Mouse (Mus musculus): ENCODE results near the gene Itprip. TPM values are rescaled to one million over a fixed set of nuclear protein-coding genes. Genes with fewer than 3 reads are reported as not detected.

The Itprip gene
- total and polyA plus RNA-seq, 3 experiments = 1.5 to 3.5 (median 3.5) TPM

DNA sequence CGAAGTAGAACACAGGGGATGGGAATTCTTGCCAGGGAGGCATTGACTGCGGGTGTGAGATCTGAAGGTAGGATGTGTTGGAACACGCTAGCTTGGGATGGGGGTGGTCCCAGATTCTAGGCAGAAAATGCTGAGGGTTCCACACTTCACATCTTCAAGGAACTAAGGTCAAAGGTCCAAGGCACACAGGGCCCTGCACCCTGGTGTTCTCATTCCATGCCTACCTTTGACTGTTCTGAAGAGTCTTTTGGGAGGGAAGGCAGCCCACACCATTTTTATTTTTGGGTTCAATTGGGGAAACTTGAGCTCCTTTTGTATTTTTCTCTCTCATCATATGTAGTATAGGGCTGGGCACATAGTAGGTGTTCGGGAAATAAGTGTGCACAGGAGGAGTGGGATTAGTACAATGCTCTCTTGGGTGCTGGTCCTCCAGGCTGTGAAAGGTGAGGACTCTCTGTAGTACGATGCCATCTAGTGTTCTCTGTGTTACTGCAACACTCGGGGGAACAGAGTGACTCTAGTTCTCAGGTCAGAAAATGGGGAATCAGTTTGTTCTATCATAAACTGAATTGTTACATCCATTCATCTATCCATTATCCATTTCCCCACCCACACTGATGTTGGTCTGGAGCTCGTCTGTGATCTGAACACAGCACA is 13.0 kb upstream of the Itprip start:
- ATAC-seq (ENCODE audit: extremely low read depth, insufficient number of reproducible peaks, low FRiP score, poor library complexity, severe bottlenecking) (no peak), DNase-seq (ENCODE audit: low spot score) (peak; percentile 12)
- TF ChIP-seq CTCF (IDR thresholded peaks at IDR 0.05; ENCODE audit: low read depth, low read length) = no peak
- TF ChIP-seq GATA2 (IDR thresholded peaks at IDR 0.05; ENCODE audit: borderline replicate concordance, low read depth, low read length) = no peak
- no peak for TF ChIP-seq GATA1 (IDR thresholded peaks at IDR 0.05; ENCODE audit: borderline replicate concordance, low read length)
- TF ChIP-seq TAL1 (conservative IDR thresholded peaks at IDR 0.05; ENCODE audit: low read depth, low read length) = no peak
- TF ChIP-seq POLR2AphosphoS5 (IDR thresholded peaks at IDR 0.05; ENCODE audit: insufficient replicate concordance, low read depth, low read length) = no peak
- H3K4me3 ChIP-seq (ENCODE audit: low read depth, low read length) = no peak overlapping the region
- peaks cover 24% of the 10 kb centered on the region for H3K9me3 ChIP-seq (replicated peaks)
- H3K36me3 ChIP-seq (replicated peaks) = no peaks in the 10 kb centered on the region
- H3K4me1 ChIP-seq (ENCODE audit: insufficient read depth, low read depth, low read length) = no peaks in the 10 kb centered on the region
- H3K27me3 ChIP-seq (ENCODE audit: insufficient read depth, low read length) = no peaks in the 10 kb centered on the region

DNA sequence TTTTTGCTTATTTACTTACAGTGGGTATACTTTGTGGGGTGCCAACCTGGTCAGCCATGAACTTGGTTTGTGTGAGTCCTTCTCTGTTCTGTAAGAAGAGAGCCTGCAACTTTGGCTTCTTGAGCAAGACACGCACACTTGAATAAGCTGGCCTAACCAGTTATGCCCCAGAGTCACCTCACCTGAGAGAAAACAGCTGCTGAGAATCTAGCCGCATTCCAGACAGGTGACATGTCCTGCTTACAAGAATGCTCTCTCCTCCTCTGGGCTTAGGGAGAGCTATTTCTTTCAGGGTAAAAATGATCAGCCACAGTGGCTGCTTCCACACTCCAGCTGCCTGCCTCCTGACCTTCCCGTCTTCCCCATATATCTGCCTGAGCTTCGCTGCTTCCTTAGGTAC is 9.9 kb upstream of the Itprip start:
- no peaks in the 10 kb centered on the region for H3K36me3 ChIP-seq (replicated peaks)
- no peaks in the 10 kb centered on the region for H3K4me1 ChIP-seq (ENCODE audit: insufficient read depth, low read depth, low read length)
- peaks cover 21% of the 10 kb centered on the region for H3K9me3 ChIP-seq (replicated peaks)
- H3K4me3 ChIP-seq (ENCODE audit: low read depth, low read length) = no peak overlapping the region
- ATAC-seq (ENCODE audit: extremely low read depth, insufficient number of reproducible peaks, low FRiP score, poor library complexity, severe bottlenecking) (no peak), DNase-seq (ENCODE audit: low spot score) (no peak)
- H3K27me3 ChIP-seq (ENCODE audit: insufficient read depth, low read length) = 0 out of 2 replicates have a peak, but pooled peaks cover 4% of the 10 kb centered on the region
- TF ChIP-seq GATA2 (IDR thresholded peaks at IDR 0.05; ENCODE audit: borderline replicate concordance, low read depth, low read length) = no peak
- no peak for TF ChIP-seq POLR2AphosphoS5 (IDR thresholded peaks at IDR 0.05; ENCODE audit: insufficient replicate concordance, low read depth, low read length)
- TF ChIP-seq TAL1 (conservative IDR thresholded peaks at IDR 0.05; ENCODE audit: low read depth, low read length) = no peak
- no peak for TF ChIP-seq CTCF (IDR thresholded peaks at IDR 0.05; ENCODE audit: low read depth, low read length)
- TF ChIP-seq GATA1 (IDR thresholded peaks at IDR 0.05; ENCODE audit: borderline replicate concordance, low read length) = no peak

DNA sequence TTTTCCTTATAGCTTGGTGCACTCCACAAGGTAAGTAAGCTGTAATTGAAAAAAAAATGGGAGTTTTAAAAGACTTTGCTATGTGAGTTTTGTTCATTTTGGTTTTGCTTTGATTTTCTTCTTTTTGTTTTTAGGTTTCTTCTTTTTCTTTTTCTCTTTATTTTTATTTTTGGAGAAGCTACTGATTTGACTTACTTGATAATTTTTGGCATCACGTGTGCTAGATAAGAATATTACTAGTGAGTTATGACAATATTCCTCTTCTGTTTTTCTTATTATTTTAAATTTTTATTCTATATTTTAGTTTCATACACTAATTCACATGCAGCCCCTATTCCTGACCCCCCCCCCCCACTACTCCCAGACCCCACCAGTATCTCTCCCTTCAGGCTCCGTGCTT is 7.9 kb upstream of the Itprip start:
- ATAC-seq (ENCODE audit: extremely low read depth, insufficient number of reproducible peaks, low FRiP score, poor library complexity, severe bottlenecking) = no peak

DNA sequence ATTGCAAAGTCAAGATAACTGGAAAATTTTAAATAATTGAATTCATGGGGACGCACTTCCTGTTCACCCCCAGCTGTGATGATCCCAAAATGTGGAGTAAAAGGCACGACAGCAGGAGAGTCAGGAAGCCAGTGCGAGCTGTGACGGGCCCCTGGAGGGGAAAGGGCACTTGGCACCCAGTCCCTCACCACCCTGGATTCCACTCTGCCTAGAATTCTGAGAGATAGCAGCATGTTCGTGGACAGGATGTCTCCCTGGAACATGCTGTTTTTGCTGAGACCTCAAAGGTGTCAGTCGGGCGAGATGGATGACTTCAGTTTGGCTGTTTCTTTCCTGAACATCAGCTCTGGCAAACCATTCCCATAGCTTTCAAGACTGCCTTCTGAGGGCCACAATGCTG is 6.7 kb upstream of the Itprip start:
- ATAC-seq (ENCODE audit: extremely low read depth, insufficient number of reproducible peaks, low FRiP score, poor library complexity, severe bottlenecking) = no peak
- peaks cover 13% of the 10 kb centered on the region for H3K9me3 ChIP-seq (replicated peaks)
- no peaks in the 10 kb centered on the region for H3K4me1 ChIP-seq (ENCODE audit: insufficient read depth, low read depth, low read length)
- no peak overlapping the region for H3K4me3 ChIP-seq (ENCODE audit: low read depth, low read length)
- H3K36me3 ChIP-seq (replicated peaks) = no peaks in the 10 kb centered on the region
- no peak for TF ChIP-seq TAL1 (conservative IDR thresholded peaks at IDR 0.05; ENCODE audit: low read depth, low read length)
- TF ChIP-seq CTCF (IDR thresholded peaks at IDR 0.05; ENCODE audit: low read depth, low read length) = no peak
- TF ChIP-seq POLR2AphosphoS5 (IDR thresholded peaks at IDR 0.05; ENCODE audit: insufficient replicate concordance, low read depth, low read length) = no peak
- TF ChIP-seq GATA1 (IDR thresholded peaks at IDR 0.05; ENCODE audit: borderline replicate concordance, low read length) = no peak
- TF ChIP-seq GATA2 (IDR thresholded peaks at IDR 0.05; ENCODE audit: borderline replicate concordance, low read depth, low read length) = no peak
- no peak for DNase-seq (ENCODE audit: low spot score)
- 0 out of 2 replicates have a peak, but pooled peaks cover 4% of the 10 kb centered on the region for H3K27me3 ChIP-seq (ENCODE audit: insufficient read depth, low read length)

More for the DNA sequence above, 7.9 kb upstream of the Itprip start:
- TF ChIP-seq GATA1 (IDR thresholded peaks at IDR 0.05; ENCODE audit: borderline replicate concordance, low read length) (no peak), TAL1 (conservative IDR thresholded peaks at IDR 0.05; ENCODE audit: low read depth, low read length) (no peak), POLR2AphosphoS5 (IDR thresholded peaks at IDR 0.05; ENCODE audit: insufficient replicate concordance, low read depth, low read length) (no peak), CTCF (IDR thresholded peaks at IDR 0.05; ENCODE audit: low read depth, low read length) (no peak), GATA2 (IDR thresholded peaks at IDR 0.05; ENCODE audit: borderline replicate concordance, low read depth, low read length) (no peak)
- Histone ChIP-seq H3K36me3 (replicated peaks) (no peaks in the 10 kb centered on the region), H3K27me3 (ENCODE audit: insufficient read depth, low read length) (0 out of 2 replicates have a peak, but pooled peaks cover 4% of the 10 kb centered on the region), H3K4me3 (ENCODE audit: low read depth, low read length) (no peak overlapping the region), H3K4me1 (ENCODE audit: insufficient read depth, low read depth, low read length) (no peaks in the 10 kb centered on the region), H3K9me3 (replicated peaks) (peaks cover 20% of the 10 kb centered on the region)
- DNase-seq (ENCODE audit: low spot score) = no peak

DNA sequence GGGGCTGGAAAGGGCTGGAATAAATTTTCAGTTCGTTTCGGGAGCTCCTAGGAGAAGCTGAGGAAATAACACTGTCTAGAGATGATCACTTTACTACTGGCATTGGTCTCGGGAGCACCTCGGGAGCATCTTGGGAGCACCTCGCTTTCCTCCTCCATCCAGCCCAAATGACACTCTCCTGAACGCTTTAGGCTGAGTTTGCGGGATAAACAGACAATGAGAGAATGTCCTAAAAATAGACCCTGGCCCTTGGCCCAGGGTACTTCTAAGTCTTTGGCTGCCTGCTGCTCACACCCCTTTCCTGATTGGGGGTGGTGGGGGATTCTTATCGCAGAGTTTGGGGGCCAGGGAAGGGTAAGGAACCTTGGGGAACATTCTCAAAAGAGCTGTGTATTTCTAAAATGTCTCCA is 872 bp upstream of the Itprip start:
- TF ChIP-seq CTCF (IDR thresholded peaks at IDR 0.05; ENCODE audit: low read depth, low read length) (no peak), GATA1 (IDR thresholded peaks at IDR 0.05; ENCODE audit: borderline replicate concordance, low read length) (no peak), GATA2 (IDR thresholded peaks at IDR 0.05; ENCODE audit: borderline replicate concordance, low read depth, low read length) (no peak), TAL1 (conservative IDR thresholded peaks at IDR 0.05; ENCODE audit: low read depth, low read length) (no peak)
- ATAC-seq (ENCODE audit: extremely low read depth, insufficient number of reproducible peaks, low FRiP score, poor library complexity, severe bottlenecking) (no peak), DNase-seq (ENCODE audit: low spot score) (no peak)
- Histone ChIP-seq H3K4me3 (ENCODE audit: low read depth, low read length) (peak overlapping the region; percentile 80; the same call in 1 of the 2 replicates), H3K9me3 (replicated peaks) (peaks cover 25% of the 10 kb centered on the region), H3K36me3 (replicated peaks) (peaks cover 2% of the 10 kb centered on the region), H3K4me1 (ENCODE audit: insufficient read depth, low read depth, low read length) (peaks cover 17% of the 10 kb centered on the region), H3K27me3 (ENCODE audit: insufficient read depth, low read length) (no peaks in the 10 kb centered on the region)

DNA sequence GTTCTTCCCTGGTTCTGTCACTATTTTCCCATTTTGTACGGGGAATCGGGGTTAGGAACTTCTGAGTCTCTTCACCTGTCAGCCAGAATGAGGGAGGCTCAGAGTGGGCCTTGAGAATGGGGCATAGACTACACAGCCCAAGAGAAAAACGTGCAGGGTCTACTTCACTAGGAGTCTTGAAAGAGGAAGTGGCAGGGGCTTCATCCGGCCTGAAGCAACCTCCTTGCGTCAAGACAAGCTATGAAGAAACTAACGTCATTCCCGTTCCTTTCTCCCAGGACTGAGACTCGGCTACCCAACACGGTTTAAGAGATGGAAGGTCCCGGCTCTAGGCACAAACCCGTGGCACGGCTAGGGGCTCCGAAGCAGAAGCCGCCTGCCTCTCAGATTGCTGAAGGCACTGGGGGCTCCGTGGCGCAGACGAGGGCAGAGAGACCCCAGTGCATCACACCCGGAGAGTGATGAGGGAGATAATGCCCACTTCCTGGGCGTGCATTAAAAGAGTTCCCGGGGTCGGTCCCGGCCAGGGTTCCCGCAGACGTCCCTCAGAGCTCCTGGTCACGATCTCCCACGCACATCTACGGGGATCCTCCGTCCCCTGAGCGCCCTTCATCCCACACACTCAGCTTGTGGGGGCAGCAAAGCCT is 521 bp downstream of the Itprip start:
- DNase-seq (ENCODE audit: low spot score) = peak; percentile 32
- Histone ChIP-seq H3K36me3 (replicated peaks) (peaks cover 14% of the 10 kb centered on the region), H3K4me1 (ENCODE audit: insufficient read depth, low read depth, low read length) (peaks cover 17% of the 10 kb centered on the region), H3K9me3 (replicated peaks) (peaks cover 30% of the 10 kb centered on the region), H3K27me3 (ENCODE audit: insufficient read depth, low read length) (no peaks in the 10 kb centered on the region), H3K4me3 (ENCODE audit: low read depth, low read length) (peak overlapping the region; percentile 80)
- TF ChIP-seq GATA1 (IDR thresholded peaks at IDR 0.05; ENCODE audit: borderline replicate concordance, low read length) (no peak), POLR2AphosphoS5 (IDR thresholded peaks at IDR 0.05; ENCODE audit: insufficient replicate concordance, low read depth, low read length) (no peak), CTCF (IDR thresholded peaks at IDR 0.05; ENCODE audit: low read depth, low read length) (no peak), GATA2 (IDR thresholded peaks at IDR 0.05; ENCODE audit: borderline replicate concordance, low read depth, low read length) (no peak), TAL1 (conservative IDR thresholded peaks at IDR 0.05; ENCODE audit: low read depth, low read length) (no peak)
- ATAC-seq (ENCODE audit: extremely low read depth, insufficient number of reproducible peaks, low FRiP score, poor library complexity, severe bottlenecking) = 0 out of 2 replicates have a peak, but pooled peaks have one; percentile 35
